Mouse (Mus musculus) C2C12 (cell line): ENCODE data around the gene Zc3hav1.

ENCODE experiments used
- CTCF ChIP-seq: IDR thresholded peaks from one replicate; pipeline ENCODE4 v1.5.1; 2011; ENCODE audit not compliant: control insufficient read depth, insufficient read depth, insufficient read length
- MAX ChIP-seq: IDR thresholded peaks from one replicate; pipeline ENCODE4 v1.6.1; 2011; ENCODE audit warnings: mild to moderate bottlenecking, control low read depth

GRCm38 (mm10) chr6:38326596-38326995 is 27.8 kb downstream of the Zc3hav1 start:
- no peak for TF ChIP-seq MAX
- peak; percentile 39 for TF ChIP-seq CTCF
